Mouse (Mus musculus): ENCODE data around the gene Eid2b. TPM values are rescaled to one million over a fixed set of nuclear protein-coding genes. Genes with fewer than 3 reads are reported as not detected.

Eid2b gene
- polyA plus RNA-seq (2021; fragmentation: Nextera tagmentation), result 28.2 and 31.5 TPM in 2 replicates
- long read RNA-seq, experiment 1, transcript Eid2b-201 (1 exons, 1,751 nt), result major isoform, 52 of 52 reads
- long read RNA-seq, experiment 1, partial matches to known transcripts, result 0 of 52 reads
- long read RNA-seq, experiment 1, other reads (novel, unspliced or antisense), result 0 of 52 reads
- long read RNA-seq, experiment 2, transcript Eid2b-201 (1 exons, 1,751 nt), result major isoform, 136 of 137 reads
- long read RNA-seq, experiment 2, partial matches to known transcripts, result 0 of 137 reads
- long read RNA-seq, experiment 2, other reads (novel, unspliced or antisense), result 1 of 137 reads

DNA sequence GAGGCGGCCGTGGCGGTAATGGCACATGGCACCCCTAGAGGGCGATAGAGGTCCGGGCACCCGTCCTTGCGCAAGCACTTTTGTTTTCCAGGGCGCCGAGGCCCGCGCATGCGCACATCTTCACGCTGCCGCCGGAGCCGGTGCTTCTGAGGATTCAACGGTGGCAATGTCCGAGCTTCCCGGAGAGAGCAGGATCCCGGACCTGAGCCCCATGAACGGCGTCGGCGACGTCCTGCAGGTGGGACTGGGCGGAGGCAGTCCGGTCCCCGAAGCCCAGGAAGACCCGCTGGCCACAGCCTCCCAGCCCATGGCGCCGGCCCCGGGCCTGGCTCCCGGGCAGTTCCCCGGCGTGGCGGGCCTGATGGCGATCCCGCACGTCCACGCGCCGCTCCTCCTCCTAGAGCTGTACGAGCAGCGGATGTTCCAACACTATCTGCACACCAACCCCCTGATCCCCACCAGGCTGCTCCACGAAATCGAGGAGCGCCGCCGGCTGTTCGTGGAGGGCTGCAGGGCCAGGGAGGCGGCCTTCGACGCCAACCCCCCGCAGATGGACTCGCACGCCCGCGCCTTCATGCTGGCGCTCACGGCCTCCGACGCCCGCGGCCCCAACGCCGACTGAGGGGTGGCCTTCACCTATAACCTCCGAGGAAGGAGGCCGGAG lies at the start of gene Eid2b:
Gene Eid2b (plus strand): TSS at position 125 of the 664 bp plus-strand sequence.

DNA sequence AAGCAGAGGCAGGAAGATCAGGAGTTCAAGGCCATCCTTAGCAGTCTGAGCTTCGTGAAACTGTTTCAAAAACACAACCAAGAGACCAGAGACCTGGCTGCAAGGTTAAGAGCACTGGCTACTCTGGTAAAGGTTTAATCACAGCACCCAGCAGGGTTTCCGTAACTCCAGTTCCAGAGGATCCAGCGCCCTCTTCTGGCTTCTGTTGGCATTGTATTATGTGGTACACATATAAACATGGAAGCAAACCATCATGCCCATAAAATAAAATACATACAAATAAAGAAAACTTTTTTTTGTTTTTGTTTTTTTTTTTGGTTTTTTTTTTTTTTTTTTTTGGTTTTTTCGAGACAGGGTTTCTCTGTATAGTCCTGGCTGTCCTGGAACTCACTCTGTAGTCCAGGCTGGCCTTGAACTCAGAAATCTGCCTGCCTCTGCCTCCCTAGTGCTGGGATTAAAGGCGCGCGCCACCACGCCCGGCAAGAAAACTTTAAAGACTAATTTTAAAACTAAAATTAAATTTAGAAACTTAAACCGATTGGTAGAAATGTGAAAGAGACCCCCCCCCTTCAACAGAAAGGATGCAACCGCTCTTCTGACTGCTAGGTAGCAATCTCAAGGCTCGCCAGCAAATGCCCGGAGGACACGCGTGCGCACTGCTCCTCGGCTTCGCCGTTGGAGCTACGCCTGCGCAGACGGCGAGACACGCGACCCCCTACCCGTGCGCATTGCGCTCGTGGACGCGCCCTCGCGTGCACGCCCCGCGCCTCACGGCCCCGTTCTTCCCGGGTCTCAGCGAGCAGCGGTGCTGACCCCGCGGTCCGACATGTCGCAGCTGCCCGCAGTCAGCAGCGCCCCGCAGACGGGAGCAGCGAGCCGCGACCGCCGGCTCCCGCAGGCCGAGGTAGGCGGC lies 10.2 kb upstream of the Eid2b start, which contains the start of gene Eid2:
Gene Eid2 (plus strand): TSS at position 753 of the 913 bp plus-strand sequence.

DNA sequence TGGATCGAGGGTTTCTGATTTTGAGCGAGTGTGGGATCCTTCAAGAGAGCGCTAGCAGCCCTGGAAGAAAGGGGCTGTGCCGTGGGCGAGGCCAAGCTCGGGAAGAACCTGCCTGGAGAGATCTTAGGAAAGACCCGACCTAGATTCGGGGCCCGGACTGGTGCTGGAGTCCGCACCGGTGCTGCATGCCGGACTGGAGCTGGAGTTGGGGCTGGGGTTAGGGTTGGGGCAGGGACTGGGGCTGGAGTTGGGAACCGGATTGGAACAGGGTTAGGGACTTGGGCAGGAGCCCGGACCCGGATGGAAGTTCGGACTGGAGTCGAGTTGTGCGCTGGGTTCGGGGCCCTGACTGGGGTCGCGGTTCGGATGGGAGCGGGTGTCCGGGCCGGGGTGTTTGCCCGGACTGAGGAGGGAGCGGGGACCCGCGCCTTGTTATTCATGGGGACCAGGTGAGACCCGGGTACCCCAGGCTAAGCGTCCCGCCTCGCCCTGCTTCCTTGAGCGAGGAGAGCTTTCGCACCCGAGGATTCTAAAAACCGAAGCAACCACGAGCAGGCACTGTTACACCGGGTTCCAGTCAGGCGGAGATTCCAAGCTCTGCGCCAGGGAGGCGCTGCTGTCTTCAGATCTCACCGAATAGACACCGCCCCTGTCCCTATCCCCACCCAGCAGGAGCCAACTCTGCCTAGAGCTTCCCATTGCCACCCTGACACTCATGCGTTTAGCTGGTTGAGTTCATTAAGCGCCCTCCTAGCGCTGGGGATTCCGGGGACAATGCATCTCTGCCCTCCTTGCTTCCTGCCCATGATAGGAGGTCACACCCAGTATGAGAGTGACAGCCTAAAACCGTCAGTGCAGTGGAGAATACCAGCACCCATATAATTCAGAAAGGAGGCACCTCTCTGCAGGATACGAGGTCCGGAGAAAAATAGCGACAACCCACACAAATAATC lies 13.4 kb downstream of the Eid2b start, which contains the start of gene Selenov:
Gene Selenov (minus strand): TSS at position 549 of the 953 bp plus-strand sequence.

DNA sequence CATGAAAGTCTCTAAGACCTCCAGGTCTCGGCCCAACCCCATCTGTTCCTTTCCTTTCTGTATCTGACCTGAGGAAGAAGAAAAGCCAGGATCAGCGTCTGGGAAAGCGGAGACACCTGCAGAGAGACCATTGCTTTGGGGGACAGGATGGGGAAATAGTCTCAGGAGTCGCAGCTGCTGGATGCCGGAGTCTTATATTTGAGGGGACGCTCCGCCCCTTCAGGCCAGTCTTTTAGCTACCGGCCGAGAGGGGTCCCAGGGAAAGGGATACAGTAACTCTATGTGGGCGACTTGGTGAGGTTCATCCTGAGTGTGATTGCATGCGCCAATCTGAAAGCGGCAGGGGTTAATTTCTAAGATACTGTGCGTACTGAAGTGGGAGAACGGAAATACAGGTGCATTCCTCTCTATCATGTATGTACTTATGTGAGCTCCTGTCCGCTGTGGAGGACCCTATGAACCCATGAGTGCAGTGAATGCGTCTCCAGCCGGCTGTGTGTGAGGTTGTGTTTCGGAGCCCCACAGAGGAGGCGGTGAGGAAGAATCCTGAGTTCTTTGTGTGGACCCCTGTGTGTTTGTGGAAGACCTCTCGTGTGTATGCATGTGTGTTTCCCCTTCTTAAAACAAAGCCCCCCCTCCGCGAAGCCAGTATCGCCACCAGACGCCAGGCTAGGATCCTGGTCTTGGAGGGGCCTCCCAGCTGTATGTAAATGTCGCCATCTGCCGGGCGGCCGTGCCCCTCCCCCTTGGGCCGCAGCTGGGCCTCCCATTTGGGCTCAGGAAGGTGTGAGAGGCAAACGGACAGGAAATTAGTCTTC lies 24.3 kb downstream of the Eid2b start, which contains the start of gene Dll3:
Gene Dll3 (minus strand): TSS at position 623 of the 818 bp plus-strand sequence.

DNA sequence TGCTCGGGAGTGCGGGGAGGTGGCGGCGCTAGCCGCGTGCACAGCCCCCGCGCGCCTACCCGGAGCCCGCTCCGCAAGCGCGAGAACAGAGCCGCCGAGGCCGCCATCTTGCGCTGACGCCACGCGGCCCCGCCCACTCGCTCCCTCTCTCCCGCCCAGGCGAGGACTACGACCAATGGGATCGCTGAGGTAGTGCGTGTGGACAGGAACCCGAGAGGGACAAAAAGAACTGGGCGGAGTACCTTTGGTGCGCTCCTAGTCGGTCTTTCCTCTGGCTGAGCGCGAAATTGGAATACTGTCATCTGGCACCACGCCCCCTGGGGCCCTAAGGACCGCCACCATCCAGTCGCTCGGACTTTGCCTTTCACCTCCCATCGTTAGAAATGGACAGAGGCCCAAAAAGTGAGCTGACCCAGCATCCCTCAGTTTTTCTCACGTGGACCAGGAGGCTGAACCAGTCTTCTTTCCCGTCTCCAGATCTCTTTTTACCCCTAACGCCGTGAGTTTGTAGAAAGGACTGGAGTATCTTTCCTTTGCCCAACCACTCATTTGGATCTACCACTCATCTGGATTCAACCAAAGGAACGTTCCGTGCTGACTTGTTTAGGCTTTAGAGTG lies 34.5 kb downstream of the Eid2b start, which contains the start of gene Timm50:
Gene Timm50 (minus strand): TSS at position 147 of the 618 bp plus-strand sequence.

Other genes starting within 250 kb of the Eid2b start
- 246 and 258 TPM in 2 replicates for gene Psmc4, start 227.6 kb upstream of the Eid2b start, polyA plus RNA-seq (2021; fragmentation: Nextera tagmentation)
- gene Fcgbp, start 206.5 kb upstream of the Eid2b start, polyA plus RNA-seq (2021; fragmentation: Nextera tagmentation), result 0.54 and 0.67 TPM in 2 replicates
- gene 9530053A07Rik, start 148.3 kb upstream of the Eid2b start, polyA plus RNA-seq (2021; fragmentation: Nextera tagmentation), result 0.04 and 0.05 TPM in 2 replicates
- 7.4 and 8.8 TPM in 2 replicates for gene Fbl, start 108.0 kb upstream of the Eid2b start, polyA plus RNA-seq (2021; fragmentation: Nextera tagmentation)
- gene Dyrk1b, start 98.3 kb upstream of the Eid2b start, polyA plus RNA-seq (2021; fragmentation: Nextera tagmentation), result 9.0 and 12.7 TPM in 2 replicates
- gene Eid2, start 9.9 kb upstream of the Eid2b start, polyA plus RNA-seq (2021; fragmentation: Nextera tagmentation), result 7.8 and 7.9 TPM in 2 replicates
- 0.78 and 1.5 TPM in 2 replicates for gene Selenov, start 13.4 kb downstream of the Eid2b start, polyA plus RNA-seq (2021; fragmentation: Nextera tagmentation)
- gene Dll3, start 24.5 kb downstream of the Eid2b start, polyA plus RNA-seq (2021; fragmentation: Nextera tagmentation), result 3.4 and 5.7 TPM in 2 replicates
- 82.8 and 86.7 TPM in 2 replicates for gene Timm50, start 34.3 kb downstream of the Eid2b start, polyA plus RNA-seq (2021; fragmentation: Nextera tagmentation)
- 33.7 and 46.7 TPM in 2 replicates for gene Supt5, start 61.0 kb downstream of the Eid2b start, polyA plus RNA-seq (2021; fragmentation: Nextera tagmentation)
- gene Rps16, start 72.9 kb downstream of the Eid2b start, polyA plus RNA-seq (2021; fragmentation: Nextera tagmentation), result 1,578 and 1,706 TPM in 2 replicates
- gene Plekhg2, start 94.9 kb downstream of the Eid2b start, polyA plus RNA-seq (2021; fragmentation: Nextera tagmentation), result 0.77 and 1.2 TPM in 2 replicates
- gene Zfp36, start 102.5 kb downstream of the Eid2b start, polyA plus RNA-seq (2021; fragmentation: Nextera tagmentation), result 0.77 and 1.1 TPM in 2 replicates
- gene Med29, start 115.0 kb downstream of the Eid2b start, polyA plus RNA-seq (2021; fragmentation: Nextera tagmentation), result 77.7 and 79.7 TPM in 2 replicates
- 40.4 and 52.6 TPM in 2 replicates for gene Paf1, start 115.2 kb downstream of the Eid2b start, polyA plus RNA-seq (2021; fragmentation: Nextera tagmentation)
- gene Gmfg, start 159.7 kb downstream of the Eid2b start, polyA plus RNA-seq (2021; fragmentation: Nextera tagmentation), result 6.8 and 7.5 TPM in 2 replicates
- gene Lrfn1, start 174.2 kb downstream of the Eid2b start, polyA plus RNA-seq (2021; fragmentation: Nextera tagmentation), result 4.0 and 4.4 TPM in 2 replicates
- not detected in 2 replicates for gene Ifnl2, start 232.7 kb downstream of the Eid2b start, polyA plus RNA-seq (2021; fragmentation: Nextera tagmentation)
- gene Ifnl3, start 245.1 kb downstream of the Eid2b start, polyA plus RNA-seq (2021; fragmentation: Nextera tagmentation), result not detected in 2 replicates

Measured in layer of hippocampus, adult 6 months (tissue).